Mouse (Mus musculus) telencephalon, adult 2 months (tissue): ENCODE measurements at regions not wholly inside any gene's neighbourhood (a gene's known extent, or its start where the extent isn't known, plus 50 kb on each side); places are given as distances from the start of the nearest gene placed in this dataset.
A peak's percentile ranks its signal among the peaks of the same experiment; 100 is the strongest.

Source experiments
- DNase-seq: peaks from one replicate; pipeline ENCODE4 v3.0.0-alpha.2; 2011; ENCODE audit warnings: low read depth, low spot score

GRCm38 (mm10) chr15:96881519-96882170 lies 174.1 kb downstream of the Slc38a4 start:
- DNase-seq, result no peak

GRCm38 (mm10) chr15:96880066-96880465 lies 175.7 kb downstream of the Slc38a4 start:
- DNase-seq, result no peak

- no peak for DNase-seq
Measured at GRCm38 (mm10) chr15:96878796-96879195, 177.0 kb downstream of the Slc38a4 start.

DNA sequence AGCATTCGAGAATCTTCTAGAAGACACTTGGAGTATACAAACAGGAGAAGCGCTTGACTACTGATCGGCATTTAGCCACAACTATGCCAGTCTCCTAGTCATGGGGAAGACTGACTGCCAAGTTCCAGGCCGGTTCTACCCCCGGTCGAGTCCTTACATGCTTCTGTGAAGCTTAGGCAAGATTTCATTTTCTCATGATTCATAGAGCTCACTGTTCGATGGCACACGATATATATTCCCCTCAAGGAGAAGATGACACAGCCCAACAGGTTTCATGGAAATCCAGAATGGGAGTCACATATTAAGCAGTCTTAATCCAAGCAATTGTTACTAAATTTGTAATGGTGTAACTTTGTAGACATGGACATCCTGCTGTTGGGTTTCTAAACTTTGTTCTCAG lies 177.8 kb downstream of the Slc38a4 start:
- DNase-seq, result no peak

DNA sequence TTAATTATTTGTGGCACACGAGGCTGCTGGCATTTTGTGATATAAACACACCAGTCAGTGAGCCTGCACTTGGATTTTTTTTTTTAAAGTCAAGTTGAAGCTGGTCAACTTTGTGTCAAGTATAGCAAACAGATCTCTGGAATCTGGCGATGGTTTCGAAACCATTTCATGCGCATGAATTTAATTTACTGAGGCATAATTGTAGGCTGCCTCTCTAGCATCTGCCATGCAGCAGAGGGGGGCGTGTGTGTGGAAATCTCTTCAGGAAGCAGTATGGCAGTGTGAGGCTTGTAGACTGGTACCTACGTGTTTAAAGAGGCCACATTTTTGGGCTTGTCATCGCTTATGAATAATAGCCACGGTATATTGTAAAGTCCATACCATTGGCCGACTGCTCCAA lies 177.7 kb upstream of the Slc38a2 start:
- no peak for DNase-seq

- no peak for DNase-seq
Measured at GRCm38 (mm10) chr15:96874145-96874544, 174.6 kb upstream of the Slc38a2 start.

DNA sequence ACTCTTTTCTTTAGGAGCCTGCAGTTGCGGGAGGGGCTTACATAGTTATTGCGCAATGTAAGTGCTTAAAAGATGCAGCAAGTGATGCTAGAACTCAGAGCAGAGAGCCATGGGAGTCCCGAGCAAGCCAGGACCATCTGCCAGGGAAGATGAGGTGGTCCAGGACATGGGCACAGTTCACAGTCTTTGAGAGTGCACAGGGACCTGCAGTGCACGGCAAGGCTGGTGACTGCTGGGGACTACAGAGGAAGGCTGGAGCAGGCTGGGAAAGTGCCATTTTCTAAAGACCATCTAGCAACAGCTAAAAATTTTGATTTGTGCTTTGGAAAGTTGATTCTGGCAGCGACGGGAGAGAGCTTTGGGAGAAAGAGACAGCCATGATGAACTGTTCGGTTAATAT lies 174.0 kb upstream of the Slc38a2 start:
- no peak for DNase-seq

DNA sequence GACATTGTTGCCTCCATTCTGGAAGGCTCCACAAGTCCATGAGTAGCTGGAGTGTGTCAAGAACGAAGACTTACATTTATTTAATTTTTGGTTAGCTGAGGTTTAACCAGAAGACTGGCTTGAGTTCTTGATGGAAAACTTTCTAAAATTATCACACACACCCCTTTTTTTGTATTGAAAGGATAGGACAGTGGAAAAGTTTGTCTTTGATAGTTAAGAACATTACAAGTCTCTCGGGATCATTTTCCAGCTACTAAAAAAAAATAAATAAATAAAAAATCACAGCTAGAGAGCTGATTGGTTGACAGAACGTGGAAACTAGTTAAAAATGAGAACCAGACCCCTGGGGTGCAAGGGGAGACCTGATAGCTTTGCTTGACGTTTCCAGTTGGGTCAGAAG lies 173.6 kb upstream of the Slc38a2 start:
- no peak for DNase-seq

- no peak for DNase-seq
Measured at GRCm38 (mm10) chr15:96867701-96868100, 168.2 kb upstream of the Slc38a2 start.

DNA sequence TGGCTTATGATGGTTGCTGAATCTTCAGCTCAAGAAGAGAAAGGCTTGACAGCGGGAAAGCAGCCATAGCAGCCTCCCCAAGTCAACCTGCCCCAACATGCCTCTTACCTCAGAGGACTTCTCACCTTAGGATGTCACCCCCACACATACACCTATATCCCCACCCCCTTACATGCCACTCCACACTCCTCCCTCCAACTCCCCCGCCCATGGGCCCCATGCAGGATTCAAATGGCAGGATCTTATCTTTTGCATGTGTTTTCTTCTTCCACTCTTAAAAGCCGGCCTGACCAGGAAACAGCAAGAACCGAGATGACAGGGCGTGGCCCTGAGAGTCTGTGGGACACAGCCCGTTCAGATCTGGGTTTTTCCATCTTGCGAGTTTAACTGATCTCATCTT lies 166.4 kb upstream of the Slc38a2 start:
- DNase-seq, result no peak

DNA sequence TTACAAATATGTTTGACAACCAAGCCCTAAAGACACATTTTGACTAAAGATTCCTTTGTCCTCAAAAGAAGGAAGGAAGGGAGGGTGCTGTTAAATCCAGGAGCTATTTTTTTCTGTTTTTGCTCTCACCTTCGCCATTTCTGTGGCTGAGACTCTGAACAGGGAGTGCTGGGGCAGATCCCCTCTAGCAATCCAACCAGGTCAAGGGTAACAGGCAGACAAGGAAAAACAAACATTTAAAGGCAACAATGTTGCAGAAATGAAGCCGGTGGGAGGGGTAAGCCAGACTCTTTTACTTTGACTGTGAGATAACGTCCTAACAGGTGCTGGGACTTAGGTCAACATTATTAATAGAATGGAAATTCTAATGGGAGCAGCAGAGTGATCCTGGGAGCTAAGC lies 158.2 kb upstream of the Slc38a2 start:
- no peak for DNase-seq

DNA sequence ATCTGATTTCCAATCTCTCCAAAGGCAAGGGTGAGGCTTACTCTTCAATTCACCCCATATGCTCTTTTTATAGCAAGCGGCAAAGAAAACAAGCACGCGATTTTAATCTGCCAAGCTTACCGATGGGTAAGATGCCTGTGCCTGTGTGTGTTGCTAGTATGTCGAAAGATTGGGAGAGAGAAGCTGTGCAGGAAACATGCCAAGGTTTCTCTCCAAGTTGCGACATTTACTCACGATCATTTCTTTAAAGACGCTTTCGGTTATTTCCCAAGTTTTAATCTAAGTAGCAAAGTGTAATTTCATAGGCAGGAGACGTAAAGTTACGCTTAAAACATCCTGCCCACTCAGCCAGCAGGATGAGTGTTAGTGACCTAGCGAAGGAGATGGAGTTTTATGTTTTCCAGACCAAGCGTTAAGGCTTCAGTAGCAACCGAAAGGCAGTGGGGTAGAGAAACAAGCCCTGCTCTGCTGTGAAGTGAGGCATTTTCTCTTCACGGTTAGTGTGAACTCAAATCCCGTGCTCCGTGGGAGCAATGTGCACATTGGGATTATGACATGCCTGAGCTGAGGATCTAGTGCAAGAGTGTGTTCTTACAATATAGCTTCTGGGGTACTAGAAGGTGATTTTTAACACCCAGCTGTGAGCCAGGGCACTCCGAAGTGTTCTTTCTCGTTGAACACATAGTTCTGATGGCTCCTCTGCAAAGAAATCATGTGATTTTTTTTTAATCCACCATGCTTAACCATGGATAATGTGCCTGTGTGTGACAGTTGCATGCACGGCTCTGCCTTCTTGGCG lies 152.6 kb upstream of the Slc38a2 start:
- DNase-seq, result no peak

DNA sequence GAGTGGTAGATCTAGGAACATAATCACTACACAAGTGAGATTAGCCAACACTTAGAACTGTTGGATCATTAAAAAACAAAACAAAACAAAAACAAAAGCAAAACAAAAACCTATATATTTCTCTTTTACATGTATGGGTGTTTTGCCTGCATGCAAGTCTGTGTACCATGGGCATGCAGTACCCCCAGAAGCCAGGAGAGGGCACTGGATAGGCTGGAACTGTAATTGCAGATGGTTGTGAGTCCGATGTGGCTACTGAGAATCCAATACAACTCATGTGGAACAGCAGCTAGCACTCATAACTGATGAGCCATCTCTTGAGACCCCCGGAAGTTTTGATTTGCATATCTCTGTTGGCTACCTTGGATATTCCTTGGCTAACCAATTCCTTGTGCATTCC lies 148.6 kb upstream of the Slc38a2 start:
- no peak for DNase-seq

DNA sequence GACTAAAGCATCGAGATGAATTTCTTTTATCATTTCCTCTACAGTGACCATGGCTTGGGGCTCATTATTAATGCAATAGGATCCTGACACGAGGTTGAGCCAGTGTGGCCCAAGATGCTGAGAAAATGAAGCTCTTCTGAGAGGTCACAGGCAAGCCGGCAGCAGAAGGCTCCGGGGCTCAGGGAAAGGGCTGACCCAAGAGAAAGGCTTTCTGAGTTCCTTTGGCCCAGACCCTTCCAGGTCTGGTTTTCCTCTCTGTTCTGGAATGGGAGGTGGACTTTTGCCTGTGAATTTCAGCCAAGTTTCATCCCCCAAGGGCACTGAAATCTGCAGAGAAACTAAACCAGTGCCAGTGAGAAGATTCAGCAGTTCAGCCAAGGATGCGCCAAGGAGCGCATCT lies 145.7 kb upstream of the Slc38a2 start:
- DNase-seq, result no peak

- no peak for DNase-seq
Measured at GRCm38 (mm10) chr15:96844290-96844689, 144.8 kb upstream of the Slc38a2 start.

GRCm38 (mm10) chr15:96843589-96843988 lies 144.1 kb upstream of the Slc38a2 start:
- no peak for DNase-seq

GRCm38 (mm10) chr15:96842881-96843280 lies 143.4 kb upstream of the Slc38a2 start:
- no peak for DNase-seq

DNA sequence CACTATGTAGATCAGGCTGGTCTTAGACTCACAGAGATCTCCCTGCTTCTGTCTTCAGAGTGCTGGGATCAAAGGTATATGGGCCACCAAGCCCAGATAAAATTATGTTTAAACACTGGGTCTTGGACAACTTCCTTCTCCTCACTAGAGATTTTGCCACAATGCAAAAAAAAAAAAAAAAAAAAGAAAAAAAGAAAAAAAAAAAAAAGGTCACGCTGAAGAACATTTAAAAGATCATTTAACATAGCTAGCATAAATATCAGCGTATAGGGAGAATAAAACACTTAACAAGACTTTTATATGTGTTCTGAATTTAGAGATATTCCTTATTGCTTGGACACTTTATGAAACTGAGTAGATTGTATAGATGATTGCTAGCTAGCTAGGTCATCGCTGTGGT lies 137.1 kb upstream of the Slc38a2 start:
- DNase-seq, result no peak

GRCm38 (mm10) chr15:96834862-96835261 lies 135.3 kb upstream of the Slc38a2 start:
- DNase-seq, result no peak

- DNase-seq, result no peak
Measured at GRCm38 (mm10) chr15:96834162-96834843, 134.8 kb upstream of the Slc38a2 start.

GRCm38 (mm10) chr15:96832389-96832788 lies 132.9 kb upstream of the Slc38a2 start:
- DNase-seq, result no peak

GRCm38 (mm10) chr15:96831256-96831655 lies 131.7 kb upstream of the Slc38a2 start:
- DNase-seq, result no peak

- DNase-seq, result peak; percentile 19
Measured at GRCm38 (mm10) chr15:96830578-96830977, 131.0 kb upstream of the Slc38a2 start.
